Mouse (Mus musculus): ENCODE measurements around the gene Ryr2.

DNA sequence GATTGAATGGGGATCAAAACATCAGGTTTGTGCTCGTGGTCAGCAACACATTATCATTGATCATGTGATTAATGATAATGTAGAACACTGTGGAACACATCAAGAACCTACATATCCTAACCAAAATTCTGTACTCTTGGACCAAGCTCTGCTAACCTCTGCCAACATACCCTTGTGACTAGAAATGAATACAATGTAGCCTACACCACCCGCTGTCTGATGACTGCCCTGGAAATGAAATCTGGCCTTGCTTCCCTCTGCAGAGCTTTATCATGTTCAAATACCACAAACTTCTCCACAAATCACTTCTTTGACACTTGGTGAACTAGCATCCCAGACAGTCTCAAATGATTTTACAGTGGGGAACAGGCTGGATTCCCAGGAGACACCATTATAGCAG lies 128.4 kb downstream of the Ryr2 start:
- TF ChIP-seq POLR2A (IDR thresholded peaks at IDR 0.05; ENCODE audit: extremely low read depth, insufficient read depth, low read length) (no peak), CTCF (IDR thresholded peaks at IDR 0.05; ENCODE audit: low read depth, low read length) (no peak)
